Mouse (Mus musculus) liver, embryonic 14.5 days (tissue): ENCODE results near the gene Mroh3. TPM values are rescaled to one million over a fixed set of nuclear protein-coding genes. Genes with fewer than 3 reads are reported as not detected.

Experiments used
- ATAC-seq: fragments of 200-750 bp; cut with Nextera tagmentation; 2 replicates; pipeline ENCODE4 v1.8.0; 2017; ENCODE audit warnings: moderate number of reproducible peaks, mild to moderate bottlenecking, moderate library complexity; ENCODE audit not compliant: insufficient read depth
- DNase-seq, 3 experiments: peaks; one replicate each; pipeline ENCODE4 v3.0.0-alpha.2; 2012 to 2013; ENCODE audit warnings: low read depth in 3 of 3, low spot score in 3 of 3
- H3K27ac ChIP-seq: fragments of 300-500 bp; sonication (generic); 2 replicates; pipeline ENCODE4 v1.5.1; 2014; ENCODE audit warnings: moderate library complexity, mild to moderate bottlenecking, control low read depth, inconsistent platforms
- H3K27me3 ChIP-seq: fragments of 300-500 bp; sonication (generic); 2 replicates; pipeline ENCODE4 v1.6.1; 2014; ENCODE audit warnings: mild to moderate bottlenecking, low read length, moderate library complexity; ENCODE audit not compliant: control insufficient read depth, insufficient read depth
- H3K36me3 ChIP-seq: fragments of 300-500 bp; sonication (generic); replicated peaks from 2 replicates; pipeline ENCODE4 v1.6.1; 2014; ENCODE audit warnings: low read depth; ENCODE audit not compliant: control insufficient read depth, insufficient read depth
- H3K4me1 ChIP-seq, 2 experiments: fragments of 200-500 bp in 1 of 2; fragments of 300-500 bp in 1 of 2; sonication (generic) in 1 of 2; replicated peaks; 2 replicates each; pipeline ENCODE4 v1.6.1; 2012 to 2014; ENCODE audit warnings: antibody characterized with exemption in 1 of 2, inconsistent platforms in 1 of 2, low read length in 1 of 2; ENCODE audit not compliant: control insufficient read depth in 2 of 2, insufficient read depth in 2 of 2
- H3K4me2 ChIP-seq: fragments of 300-500 bp; sonication (generic); 2 replicates; pipeline ENCODE4 v1.6.1; 2014; ENCODE audit warnings: low read depth, mild to moderate bottlenecking, control low read depth, moderate library complexity
- H3K4me3 ChIP-seq, 2 experiments: fragments of 200-500 bp in 1 of 2; fragments of 300-500 bp in 1 of 2; sonication (generic) in 1 of 2; 2 replicates each; pipeline ENCODE4 v1.5.1; 2012 to 2014; ENCODE audit warnings: low read depth in 2 of 2, low read length in 2 of 2, mild to moderate bottlenecking in 2 of 2, control low read depth in 1 of 2, inconsistent platforms in 1 of 2, moderate library complexity in 1 of 2; ENCODE audit not compliant: insufficient read depth in 1 of 2
- H3K9ac ChIP-seq: fragments of 300-500 bp; sonication (generic); replicated peaks from 2 replicates; pipeline ENCODE4 v1.6.1; 2014; ENCODE audit warnings: mild to moderate bottlenecking, control low read depth, moderate library complexity
- H3K9me3 ChIP-seq: fragments of 300-500 bp; sonication (generic); 2 replicates; pipeline ENCODE4 v1.6.1; 2016; ENCODE audit warnings: low read length, mixed read lengths; ENCODE audit not compliant: control insufficient read depth
- CTCF ChIP-seq: IDR thresholded peaks from 2 replicates; pipeline ENCODE4 v1.5.1; 2016; ENCODE audit warnings: antibody characterized with exemption, low read depth, control low read depth
- EP300 ChIP-seq: IDR thresholded peaks from 2 replicates; pipeline ENCODE4 v1.6.1; 2016; ENCODE audit warnings: antibody characterized with exemption, low read depth
- WGBS: fragments of 180-500 bp; shearing (Covaris S2); extraction: QIAGEN DNeasy Blood & Tissue Kit; methylation state at CpG from one replicate; pipeline ENCODE4 v1.1.7; 2014; ENCODE audit not compliant: insufficient replicate concordance; 5-methylcytosine and 5-hydroxymethylcytosine counted together
- polyA plus RNA-seq, 2 experiments: library from polyadenylated mRNA; depleted of rRNA in 1 of 2; stranded (reverse) in 1 of 2; unstranded in 1 of 2; fragments of >200 nt; fragmentation: Nextera tagmentation in 1 of 2; extraction: Ambion mirVana in 1 of 2; gene quantifications; 2 replicates each; pipeline versions ENCODE4 v1.2.1 to v1.2.3; 2012 to 2014

Gene Mroh3
- polyA plus RNA-seq, 2 experiments = 0.15 TPM; not detected in 1

GRCm38 (mm10) chr1:136135777-136136444 is 76.7 kb downstream of the Mroh3 start:
- Histone ChIP-seq H3K9ac (no peak overlapping the region), H3K36me3 (no peaks in the 10 kb centered on the region), H3K27me3 (no peaks in the 10 kb centered on the region; the same call in 1 of the 2 replicates), H3K4me3 (no peak overlapping the region), H3K4me1 (peaks cover 43 to 70% of the 10 kb centered on the region in 2 experiments), H3K9me3 (no peaks in the 10 kb centered on the region), H3K4me2 (peak overlapping the region; percentile 34; the same call in 1 of the 2 replicates), H3K27ac (peak overlapping the region; percentile 67)
- DNase-seq = no peak
- no peak for TF ChIP-seq EP300
- TF ChIP-seq CTCF = no peak
- WGBS = 62% methylated on average over 6 of the region's 6 CpGs
- no peak for ATAC-seq

- no peaks in the 10 kb centered on the region for H3K36me3 ChIP-seq
- ATAC-seq (peak; percentile 70), DNase-seq (peak; percentile 66 to 75 (median 69))
- no peaks in the 10 kb centered on the region; the same call in 1 of the 2 replicates for H3K27me3 ChIP-seq
- no peak for TF ChIP-seq CTCF
- TF ChIP-seq EP300 = no peak
- H3K4me2 ChIP-seq = peak overlapping the region; percentile 34
- peak overlapping the region; percentile 0; the same call in 1 of the 2 replicates for H3K9ac ChIP-seq
- no peaks in the 10 kb centered on the region for H3K9me3 ChIP-seq
- WGBS = 0% methylated on average over 1 of the region's 1 CpGs
- peaks cover 38 to 70% of the 10 kb centered on the region in 2 experiments for H3K4me1 ChIP-seq
- peak overlapping the region; percentile 67 for H3K27ac ChIP-seq
- H3K4me3 ChIP-seq = no peak overlapping the region
Observed at GRCm38 (mm10) chr1:136135046-136135445, 77.6 kb downstream of the Mroh3 start.

- TF ChIP-seq EP300 (no peak), CTCF (no peak)
Observed at GRCm38 (mm10) chr1:136134547-136134946, 78.1 kb downstream of the Mroh3 start.

GRCm38 (mm10) chr1:136133570-136134240 is 78.9 kb downstream of the Mroh3 start:
- Histone ChIP-seq H3K4me3 (no peak overlapping the region), H3K4me2 (no peak overlapping the region), H3K36me3 (no peaks in the 10 kb centered on the region), H3K27ac (no peak overlapping the region), H3K9me3 (no peaks in the 10 kb centered on the region), H3K4me1 (peaks cover 27 to 64% of the 10 kb centered on the region in 2 experiments), H3K27me3 (no peaks in the 10 kb centered on the region; the same call in 1 of the 2 replicates), H3K9ac (no peak overlapping the region)
- WGBS = 44% methylated on average over 13 of the region's 13 CpGs
- DNase-seq = no peak
- no peak for TF ChIP-seq EP300
- TF ChIP-seq CTCF = no peak
- ATAC-seq = no peak

More at GRCm38 (mm10) chr1:136134547-136134946, 78.1 kb downstream of the Mroh3 start:
- H3K9ac ChIP-seq = peak overlapping the region; percentile 0; the same call in 1 of the 2 replicates
- ATAC-seq (no peak), DNase-seq (no peak)
- H3K9me3 ChIP-seq = no peaks in the 10 kb centered on the region
- peak overlapping the region; percentile 34 for H3K4me2 ChIP-seq
- H3K27ac ChIP-seq = peak overlapping the region; percentile 67
- no peaks in the 10 kb centered on the region; the same call in 1 of the 2 replicates for H3K27me3 ChIP-seq
- peaks cover 35 to 68% of the 10 kb centered on the region in 2 experiments for H3K4me1 ChIP-seq
- WGBS = 13% methylated on average over 2 of the region's 2 CpGs
- H3K36me3 ChIP-seq = no peaks in the 10 kb centered on the region
- H3K4me3 ChIP-seq = no peak overlapping the region
